Mouse (Mus musculus): ENCODE measurements around the gene Plcxd2. TPM values are rescaled to one million over a fixed set of nuclear protein-coding genes. Genes with fewer than 3 reads are reported as not detected.

The Plcxd2 gene
- polyA plus RNA-seq, 1 experiment from 2014 or later, result 0.63 TPM

DNA sequence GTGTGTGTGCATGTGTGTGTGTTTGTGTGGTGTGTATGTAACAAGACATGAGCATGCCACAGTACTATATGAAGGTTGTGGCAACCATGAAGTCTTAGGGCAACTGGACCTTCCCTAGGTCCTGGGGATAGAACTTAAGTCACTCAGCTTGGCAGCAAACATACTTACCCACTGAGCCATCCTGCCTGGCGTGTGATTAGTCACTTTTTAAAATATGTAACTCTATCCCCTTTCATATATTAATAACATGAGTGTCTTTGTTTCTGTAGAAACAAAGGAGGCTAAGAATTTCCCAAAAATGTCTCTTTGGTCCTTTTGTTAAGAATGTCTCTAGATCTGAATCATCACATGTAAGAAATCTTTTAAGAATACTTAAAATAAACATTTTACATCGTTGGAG lies 72.6 kb downstream of the Plcxd2 start:
- no peaks in the 10 kb centered on the region for H3K36me3 ChIP-seq (ENCODE audit: inconsistent target)
- H3K27ac ChIP-seq, result no peak overlapping the region
- 78% methylated on average over 2 of the region's 2 CpGs for WGBS (ENCODE audit: missing documents)
- H3K79me2 ChIP-seq (ENCODE audit: inconsistent target), result no peaks in the 10 kb centered on the region
- no peak overlapping the region for H3K4me3 ChIP-seq (ENCODE audit: inconsistent target)

DNA sequence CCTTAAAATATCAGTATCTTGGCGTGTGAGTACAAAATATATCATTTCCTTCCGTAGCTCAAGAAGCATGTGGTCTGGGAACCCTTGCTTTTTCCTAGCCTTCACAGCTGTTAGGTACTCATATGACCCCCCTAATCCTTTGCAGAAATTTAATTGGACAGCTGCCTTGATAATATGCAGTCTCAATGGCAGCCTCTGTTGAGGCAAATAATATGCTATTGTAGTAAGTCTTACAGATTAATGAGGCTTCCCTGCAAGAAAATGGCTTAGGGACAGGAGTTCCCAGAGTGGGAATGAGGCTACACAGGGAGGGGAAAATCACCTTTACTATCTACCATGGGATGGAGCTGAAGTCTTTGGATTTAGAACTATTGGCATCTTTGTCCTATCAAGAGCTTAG lies 73.5 kb downstream of the Plcxd2 start:
- WGBS (ENCODE audit: missing documents), result 83% methylated on average over 2 of the region's 2 CpGs
- Histone ChIP-seq H3K4me3 (ENCODE audit: inconsistent target) (no peak overlapping the region), H3K79me2 (ENCODE audit: inconsistent target) (no peaks in the 10 kb centered on the region), H3K36me3 (ENCODE audit: inconsistent target) (no peaks in the 10 kb centered on the region), H3K27ac (no peak overlapping the region)

DNA sequence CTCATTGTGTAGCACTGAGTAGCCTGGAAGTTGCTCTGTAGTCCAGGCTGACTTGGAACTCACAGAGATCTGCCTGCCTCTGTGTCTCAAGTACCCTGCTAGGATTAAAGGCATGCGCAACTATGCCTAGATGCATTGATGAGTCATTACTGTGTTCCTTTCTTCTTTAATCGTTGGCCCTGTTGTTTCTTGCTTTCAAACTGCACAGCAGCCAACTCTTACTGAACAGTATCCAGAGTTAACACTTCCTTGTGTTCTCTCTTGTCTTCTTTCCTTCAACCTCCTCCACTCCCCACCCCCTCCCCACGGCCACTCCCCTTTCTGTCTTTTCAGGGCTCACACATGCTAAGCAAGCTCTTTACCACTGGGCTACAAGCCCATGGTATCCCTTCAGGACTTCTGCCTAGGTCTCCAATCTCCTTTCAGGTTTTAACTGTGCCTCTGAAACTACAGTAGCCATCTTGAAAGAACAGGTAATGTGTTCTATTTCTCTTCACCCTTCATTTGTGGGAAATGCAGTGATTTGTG lies 74.0 kb downstream of the Plcxd2 start:
- no peaks in the 10 kb centered on the region for H3K79me2 ChIP-seq (ENCODE audit: inconsistent target)
- no peak overlapping the region for H3K4me3 ChIP-seq (ENCODE audit: inconsistent target)
- H3K27ac ChIP-seq, result no peak overlapping the region
- H3K36me3 ChIP-seq (ENCODE audit: inconsistent target), result no peaks in the 10 kb centered on the region
- 83% methylated on average over 3 of the region's 3 CpGs for WGBS (ENCODE audit: missing documents)

DNA sequence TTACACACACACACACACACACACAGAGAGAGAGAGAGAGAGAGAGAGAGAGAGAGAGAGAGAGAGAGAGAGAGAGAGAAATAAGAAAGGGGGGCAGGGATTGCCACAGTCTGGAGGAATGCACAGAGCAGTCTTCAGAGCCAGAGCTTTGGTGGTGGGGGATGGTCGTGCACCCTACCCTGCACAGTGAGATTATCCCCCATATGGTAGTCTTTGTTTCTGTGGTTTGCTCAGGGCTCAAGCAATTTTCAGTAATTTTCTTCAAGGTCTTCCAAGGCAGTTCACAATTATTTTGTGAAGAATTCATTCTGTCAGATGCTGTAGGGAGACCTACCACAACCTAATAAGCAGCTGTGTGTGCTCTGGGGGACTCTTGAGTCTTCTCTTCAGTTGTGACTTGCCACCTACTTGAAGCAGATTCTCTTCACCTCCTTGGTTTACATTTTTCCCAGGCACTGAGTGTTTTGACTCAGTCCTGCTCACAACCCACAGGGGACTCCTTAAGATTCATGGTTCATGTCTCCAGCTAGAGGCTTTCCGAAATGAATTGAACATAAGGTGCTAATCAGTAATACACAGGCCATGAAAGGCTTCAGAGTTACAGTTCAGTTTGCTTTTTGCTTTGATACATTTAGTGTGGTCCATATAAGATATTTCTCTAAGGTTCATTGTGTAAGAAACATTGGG lies 75.2 kb downstream of the Plcxd2 start:
- H3K79me2 ChIP-seq (ENCODE audit: inconsistent target), result no peaks in the 10 kb centered on the region
- WGBS (ENCODE audit: missing documents), result 94% methylated on average over 2 of the region's 2 CpGs
- no peaks in the 10 kb centered on the region for H3K36me3 ChIP-seq (ENCODE audit: inconsistent target)
- no peak overlapping the region for H3K27ac ChIP-seq
- no peak overlapping the region for H3K4me3 ChIP-seq (ENCODE audit: inconsistent target)

DNA sequence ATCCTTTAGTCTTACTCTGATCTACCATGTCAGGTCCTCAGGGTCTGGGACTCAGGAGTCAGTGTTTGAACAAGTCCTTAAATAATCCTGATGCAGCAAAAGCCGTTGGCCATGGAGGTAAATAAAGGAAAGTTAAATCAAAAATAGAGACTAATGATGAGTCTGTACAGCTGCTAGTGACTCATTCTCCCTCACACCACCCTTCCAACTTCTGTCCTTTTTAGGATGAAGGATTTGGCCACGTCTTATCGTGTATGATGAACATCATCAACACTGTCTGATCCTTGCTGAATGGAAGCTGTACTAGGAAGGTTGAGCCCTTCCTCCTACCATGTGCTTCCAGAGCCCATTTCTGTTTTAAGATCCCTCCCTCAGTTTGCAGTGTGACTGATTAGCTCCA lies 79.7 kb downstream of the Plcxd2 start:
- Histone ChIP-seq H3K79me2 (ENCODE audit: inconsistent target) (no peaks in the 10 kb centered on the region), H3K4me3 (ENCODE audit: inconsistent target) (no peak overlapping the region), H3K27ac (no peak overlapping the region), H3K36me3 (ENCODE audit: inconsistent target) (no peaks in the 10 kb centered on the region)
- 92% methylated on average over 3 of the region's 3 CpGs for WGBS (ENCODE audit: missing documents)

DNA sequence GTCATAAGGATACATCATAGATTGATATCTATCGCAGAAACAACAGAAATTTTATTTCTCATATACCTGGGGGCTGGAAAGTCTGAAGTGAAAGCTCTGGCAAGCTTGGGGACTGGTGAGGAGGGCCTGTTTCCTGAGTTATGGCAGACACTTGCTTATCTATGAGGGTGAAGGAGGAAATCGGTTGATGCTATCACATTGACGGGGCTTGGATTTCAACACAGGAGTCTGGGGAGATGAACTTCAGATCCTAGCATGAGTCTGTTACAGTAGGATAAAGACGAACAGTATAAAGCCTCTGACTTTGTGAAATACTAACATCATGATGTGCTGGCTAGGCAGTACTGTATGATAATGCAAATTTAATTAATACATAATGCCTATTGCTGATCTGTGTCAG lies 81.9 kb downstream of the Plcxd2 start:
- H3K4me3 ChIP-seq (ENCODE audit: inconsistent target), result no peak overlapping the region
- H3K79me2 ChIP-seq (ENCODE audit: inconsistent target), result no peaks in the 10 kb centered on the region
- no peak overlapping the region for H3K27ac ChIP-seq
- no peaks in the 10 kb centered on the region for H3K36me3 ChIP-seq (ENCODE audit: inconsistent target)
- WGBS (ENCODE audit: missing documents), result 45% methylated on average over 4 of the region's 4 CpGs

DNA sequence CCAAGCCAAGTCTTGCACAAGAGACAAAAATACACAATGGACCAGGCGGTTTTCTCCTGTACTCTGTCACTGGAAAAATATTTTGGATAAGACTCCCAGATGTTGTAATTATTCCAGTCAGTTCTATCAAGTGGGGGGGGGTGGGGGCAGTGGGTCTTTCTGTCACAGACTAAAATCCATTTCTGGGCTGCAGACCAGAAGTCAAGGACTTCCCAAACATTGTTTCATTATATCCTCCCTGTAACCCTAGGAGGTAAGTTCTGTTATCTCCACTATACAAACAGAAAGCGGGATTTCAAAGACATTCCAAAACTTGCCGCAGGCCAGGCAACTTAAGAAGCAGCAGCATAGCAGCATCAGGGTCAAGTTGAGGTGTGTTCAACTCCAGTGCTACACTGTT lies 82.4 kb downstream of the Plcxd2 start:
- WGBS (ENCODE audit: missing documents), result 93% methylated on average over 3 of the region's 3 CpGs
- H3K79me2 ChIP-seq (ENCODE audit: inconsistent target), result no peaks in the 10 kb centered on the region
- no peak overlapping the region for H3K4me3 ChIP-seq (ENCODE audit: inconsistent target)
- no peaks in the 10 kb centered on the region for H3K36me3 ChIP-seq (ENCODE audit: inconsistent target)
- H3K27ac ChIP-seq, result no peak overlapping the region

DNA sequence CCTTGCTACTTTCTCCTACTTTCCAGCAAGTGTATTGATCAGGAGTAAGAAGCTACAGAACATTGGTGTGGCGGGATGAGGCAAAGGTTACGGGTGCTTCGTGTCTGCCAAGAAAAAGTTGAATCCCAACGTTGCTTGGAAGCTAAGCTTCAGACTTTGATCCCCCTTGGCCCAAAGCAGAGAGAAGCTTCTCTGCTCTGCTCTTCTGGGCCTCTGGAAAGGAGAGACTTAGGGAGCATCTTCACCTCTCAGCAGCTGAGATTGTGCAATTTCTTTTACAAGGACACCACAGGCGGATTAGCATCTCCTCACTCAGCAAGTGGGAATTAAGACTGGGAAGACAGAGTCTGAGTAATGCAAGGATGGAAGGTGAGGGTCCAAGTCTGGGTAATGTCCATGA lies 83.1 kb downstream of the Plcxd2 start:
- Histone ChIP-seq H3K27ac (no peak overlapping the region), H3K4me3 (ENCODE audit: inconsistent target) (no peak overlapping the region), H3K79me2 (ENCODE audit: inconsistent target) (no peaks in the 10 kb centered on the region), H3K36me3 (ENCODE audit: inconsistent target) (no peaks in the 10 kb centered on the region)
- 94% methylated on average over 5 of the region's 5 CpGs for WGBS (ENCODE audit: missing documents)

DNA sequence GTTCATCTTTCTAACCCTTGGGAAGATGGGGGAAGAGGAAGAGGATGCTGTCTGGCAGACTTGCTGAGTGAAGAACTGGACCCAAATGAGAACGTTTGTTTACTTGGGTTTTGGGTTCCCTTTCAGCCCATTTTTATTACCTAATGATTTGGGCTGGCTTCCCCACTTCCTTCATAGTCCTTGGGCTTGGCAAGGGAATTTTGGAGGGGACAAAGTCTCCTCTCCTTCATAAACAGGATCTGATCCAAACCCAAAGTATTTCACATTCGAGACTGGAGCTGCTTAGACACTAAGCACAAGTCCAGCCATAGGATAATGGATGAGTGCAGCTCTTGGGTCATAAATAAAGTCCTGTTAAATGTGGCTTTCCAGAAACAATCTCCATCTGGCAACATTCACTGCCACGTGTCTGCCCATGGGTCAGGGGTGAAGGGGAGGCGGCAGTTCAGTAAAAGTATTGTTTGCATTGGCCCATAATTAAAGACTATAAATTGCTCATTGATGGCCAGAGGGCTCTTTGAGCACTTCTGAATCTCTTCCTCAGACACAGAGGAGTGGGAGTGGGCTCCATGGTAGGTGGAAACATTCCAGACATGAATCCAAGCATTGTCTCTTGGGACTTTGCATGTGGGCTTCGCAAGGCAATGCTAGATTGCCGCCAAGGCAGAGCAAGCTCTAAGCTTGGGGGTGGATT lies 86.1 kb downstream of the Plcxd2 start:
- H3K36me3 ChIP-seq (ENCODE audit: inconsistent target), result no peaks in the 10 kb centered on the region
- WGBS (ENCODE audit: missing documents), result 91% methylated on average over 6 of the region's 6 CpGs
- no peak overlapping the region for H3K27ac ChIP-seq
- no peak overlapping the region for H3K4me3 ChIP-seq (ENCODE audit: inconsistent target)
- H3K79me2 ChIP-seq (ENCODE audit: inconsistent target), result no peaks in the 10 kb centered on the region

DNA sequence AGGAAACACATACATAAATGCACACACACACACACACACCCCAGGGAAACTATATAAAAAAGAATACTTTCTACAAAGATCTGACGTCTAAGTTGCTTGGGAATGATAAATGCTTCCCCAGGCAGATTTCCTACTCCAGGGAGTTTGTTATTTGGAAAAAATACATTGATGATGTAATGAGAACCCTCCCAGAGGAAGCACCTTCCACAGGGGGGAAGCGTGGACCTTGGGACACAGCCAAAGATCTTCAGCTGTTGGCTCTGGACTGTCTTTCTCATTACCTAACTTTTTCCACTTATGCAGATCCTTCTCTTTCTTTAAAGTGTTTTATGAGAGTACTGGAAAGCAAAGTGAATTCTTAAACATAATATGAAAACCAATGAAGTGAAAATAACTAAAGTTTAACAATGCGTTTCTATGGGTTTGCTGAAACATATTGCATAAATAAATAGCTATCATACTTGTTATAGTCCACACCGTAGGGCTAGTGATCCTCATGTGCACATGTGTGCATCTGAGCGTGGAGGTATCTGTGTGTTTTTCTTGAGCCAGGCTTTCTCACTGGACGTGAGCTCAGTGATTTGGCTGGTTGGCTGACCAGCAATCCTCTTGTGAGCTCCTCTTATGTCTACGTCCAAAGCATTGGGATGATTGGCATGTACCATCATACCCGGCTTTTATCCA lies 87.3 kb downstream of the Plcxd2 start:
- WGBS (ENCODE audit: missing documents), result 92% methylated on average over 8 of the region's 8 CpGs
- Histone ChIP-seq H3K79me2 (ENCODE audit: inconsistent target) (no peaks in the 10 kb centered on the region), H3K27ac (no peak overlapping the region), H3K36me3 (ENCODE audit: inconsistent target) (no peaks in the 10 kb centered on the region), H3K4me3 (ENCODE audit: inconsistent target) (no peak overlapping the region)

DNA sequence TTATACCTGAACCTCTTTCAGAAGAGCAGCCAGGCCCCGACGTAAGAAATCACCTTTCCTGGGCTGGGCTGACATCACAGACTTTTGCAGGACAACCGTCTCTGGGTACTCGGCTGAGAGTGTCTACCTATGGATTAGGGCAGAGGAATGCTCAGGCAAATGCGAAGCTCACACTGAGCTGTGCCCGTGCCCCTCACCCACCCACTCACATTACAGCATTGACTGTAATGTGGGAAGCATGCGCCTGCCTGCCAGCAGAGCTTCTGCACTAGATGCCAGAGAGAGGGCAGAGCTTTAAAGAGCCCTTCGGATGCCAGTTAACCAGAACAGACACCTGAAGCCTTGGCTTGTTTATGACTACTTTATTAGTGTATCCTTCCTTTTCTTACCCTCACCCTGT lies 90.4 kb downstream of the Plcxd2 start:
- Histone ChIP-seq H3K36me3 (ENCODE audit: inconsistent target) (no peaks in the 10 kb centered on the region), H3K79me2 (ENCODE audit: inconsistent target) (no peaks in the 10 kb centered on the region), H3K4me3 (ENCODE audit: inconsistent target) (no peak overlapping the region), H3K27ac (no peak overlapping the region)
- WGBS (ENCODE audit: missing documents), result 92% methylated on average over 8 of the region's 8 CpGs

Other genes starting within 250 kb of the Plcxd2 start
- 0.04 to 0.19 TPM in 2 of 3 replicates, not detected in the other for gene Phldb2, start 56.6 kb downstream of the Plcxd2 start, polyA plus RNA-seq (2018)
- gene Cd96, start 110.0 kb upstream of the Plcxd2 start, polyA plus RNA-seq (2018), result 0.20 TPM in 1 of 3 replicates, not detected in the others
- 0.34 to 1.3 TPM (median 0.84 TPM) in 3 replicates for gene Gm4737, start 144.9 kb upstream of the Plcxd2 start, polyA plus RNA-seq (2018)